Mouse (Mus musculus) megakaryocyte-erythroid progenitor cell, adult 5-6 weeks (primary cell): Measurements from ENCODE around the gene Ugt2a1. TPM values are rescaled to one million over a fixed set of nuclear protein-coding genes. Genes with fewer than 3 reads are reported as not detected.

Experiments used
- total RNA-seq, 2 experiments: library from RNA; stranded (forward) in 1 of 2; stranded (reverse) in 1 of 2; fragments of 200-1000, 215-1000 nt in 1 of 2; fragments of >200 nt in 1 of 2; fragmentation: Nextera tagmentation in 1 of 2; gene quantifications; 2 replicates each; pipeline ENCODE4 v1.2.3; 2014 to 2017

Gene Ugt2a1
- total RNA-seq, 2 experiments from 2014 or later = not detected

Other genes starting within 250 kb of the Ugt2a1 start
- not detected in 2 replicates for gene Ugt2b37, start 236.1 kb downstream of the Ugt2a1 start, total RNA-seq (2014; fragmentation: Nextera tagmentation)
- gene Ugt2b37, start 236.1 kb downstream of the Ugt2a1 start, total RNA-seq (2017) = not detected in 2 replicates
- gene Ugt2a3, start 153.7 kb downstream of the Ugt2a1 start, total RNA-seq (2014; fragmentation: Nextera tagmentation) = not detected in 2 replicates
- gene Ugt2a3, start 153.7 kb downstream of the Ugt2a1 start, total RNA-seq (2017) = not detected in 2 replicates
- gene Ugt2b38, start 66.7 kb downstream of the Ugt2a1 start, total RNA-seq (2014; fragmentation: Nextera tagmentation) = not detected in 2 replicates
- gene Ugt2b38, start 66.7 kb downstream of the Ugt2a1 start, total RNA-seq (2017) = not detected in 2 replicates
- not detected in 2 replicates for gene Ugt2a2, start 8.6 kb downstream of the Ugt2a1 start, total RNA-seq (2014; fragmentation: Nextera tagmentation)
- not detected in 2 replicates for gene Ugt2a2, start 8.6 kb downstream of the Ugt2a1 start, total RNA-seq (2017)
- gene Gm43638, start 4.1 kb downstream of the Ugt2a1 start, total RNA-seq (2014; fragmentation: Nextera tagmentation) = not detected in 2 replicates
- gene Gm43638, start 4.1 kb downstream of the Ugt2a1 start, total RNA-seq (2017) = not detected in 2 replicates
- gene Sult1b1, start 47.3 kb upstream of the Ugt2a1 start, total RNA-seq (2014; fragmentation: Nextera tagmentation) = not detected in 2 replicates
- gene Sult1b1, start 47.3 kb upstream of the Ugt2a1 start, total RNA-seq (2017) = not detected in 2 replicates
- gene Sult1d1, start 78.2 kb upstream of the Ugt2a1 start, total RNA-seq (2014; fragmentation: Nextera tagmentation) = not detected in 2 replicates
- not detected in 2 replicates for gene Sult1d1, start 78.2 kb upstream of the Ugt2a1 start, total RNA-seq (2017)
- not detected in 2 replicates for gene Sult1e1, start 100.7 kb upstream of the Ugt2a1 start, total RNA-seq (2014; fragmentation: Nextera tagmentation)
- gene Sult1e1, start 100.7 kb upstream of the Ugt2a1 start, total RNA-seq (2017) = not detected in 2 replicates
- not detected in 2 replicates for gene Csn1s1, start 175.3 kb upstream of the Ugt2a1 start, total RNA-seq (2014; fragmentation: Nextera tagmentation)
- gene Csn1s1, start 175.3 kb upstream of the Ugt2a1 start, total RNA-seq (2017) = not detected in 2 replicates
- gene Csn2, start 208.8 kb upstream of the Ugt2a1 start, total RNA-seq (2014; fragmentation: Nextera tagmentation) = not detected in 2 replicates
- not detected in 2 replicates for gene Csn2, start 208.8 kb upstream of the Ugt2a1 start, total RNA-seq (2017)